Mouse (Mus musculus) left cerebral cortex, adult 18-20 months (tissue): ENCODE measurements around the gene Apbb2. TPM values are rescaled to one million over a fixed set of nuclear protein-coding genes. Genes with fewer than 3 reads are reported as not detected.
A peak's percentile ranks its signal among the peaks of the same experiment; 100 is the strongest.

ENCODE experiments used
- DNase-seq, 2 experiments: peaks; one replicate each; pipeline ENCODE4 v3.0.0; 2021 to 2022; ENCODE audit warnings: low spot score in 2 of 2, mixed read lengths in 1 of 2
- total RNA-seq, 2 experiments: library from RNA; stranded (reverse); gene quantifications; 2 replicates each; pipeline ENCODE4 v1.2.3; 2021

Apbb2 gene
- total RNA-seq, 2 experiments from 2014 or later: 58.6 to 65.9 TPM

DNA sequence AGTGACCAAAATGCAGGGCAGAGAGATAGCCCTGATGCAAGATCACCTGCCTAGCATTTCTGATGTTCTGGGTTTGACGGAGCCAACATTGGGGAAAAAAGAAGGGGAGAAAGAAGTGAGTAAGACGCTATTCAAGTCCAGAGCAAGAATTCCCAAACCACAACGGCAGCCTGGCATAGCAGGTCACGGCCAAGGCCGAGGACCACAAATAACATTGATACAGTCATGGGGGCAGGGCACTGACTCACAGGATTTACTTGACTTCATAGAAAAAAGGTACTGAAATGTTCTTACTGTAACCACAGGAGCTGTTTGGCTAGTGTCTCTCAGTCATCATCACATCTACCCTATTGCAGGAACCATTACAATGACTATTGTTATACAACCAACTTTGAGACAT lies 68.3 kb downstream of the Apbb2 start:
- DNase-seq: no peak

DNA sequence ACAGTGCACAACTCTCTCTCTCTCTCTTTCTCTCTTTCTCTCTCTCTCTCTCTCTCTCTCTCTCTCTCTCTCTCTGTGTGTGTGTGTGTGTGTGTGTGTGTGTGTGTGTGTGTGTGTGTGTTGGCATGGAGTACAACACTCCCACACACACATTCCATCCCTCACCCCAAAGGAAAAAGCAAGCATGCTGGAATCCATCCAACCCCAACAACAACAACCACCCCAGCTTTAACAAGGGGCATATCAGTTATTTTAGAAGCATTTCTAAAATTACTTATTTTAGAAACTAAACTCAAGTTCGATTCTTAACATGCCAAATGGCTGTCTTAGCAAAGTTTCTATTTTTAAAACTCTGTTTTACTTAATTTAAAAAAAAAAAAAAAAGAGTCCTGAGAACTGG lies 68.9 kb downstream of the Apbb2 start:
- no peak for DNase-seq

GRCm38 (mm10) chr5:66546969-66547511 lies 71.5 kb downstream of the Apbb2 start:
- DNase-seq: no peak

- DNase-seq: no peak
These were observed 72.9 kb downstream of the Apbb2 start for GRCm38 (mm10) chr5:66545573-66546141.

DNA sequence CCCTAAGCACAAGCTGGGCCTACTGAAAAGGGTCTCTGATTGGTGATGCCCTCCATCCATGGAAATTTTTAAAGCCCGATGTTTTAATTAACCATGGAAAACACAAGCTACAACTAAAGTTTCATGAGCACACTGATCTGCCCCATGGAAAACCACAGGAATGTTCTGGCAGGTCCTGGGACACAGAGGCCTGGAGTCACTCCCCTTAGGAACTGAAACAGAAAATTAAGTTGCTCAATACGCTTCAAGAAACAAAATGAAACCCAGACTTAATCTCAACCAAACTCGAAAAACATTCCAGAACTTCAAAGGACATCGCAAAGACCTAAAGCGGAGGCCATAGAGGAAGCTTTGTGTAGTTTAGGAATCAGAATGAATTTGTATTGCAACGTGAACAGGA lies 74.8 kb downstream of the Apbb2 start:
- no peak for DNase-seq

DNA sequence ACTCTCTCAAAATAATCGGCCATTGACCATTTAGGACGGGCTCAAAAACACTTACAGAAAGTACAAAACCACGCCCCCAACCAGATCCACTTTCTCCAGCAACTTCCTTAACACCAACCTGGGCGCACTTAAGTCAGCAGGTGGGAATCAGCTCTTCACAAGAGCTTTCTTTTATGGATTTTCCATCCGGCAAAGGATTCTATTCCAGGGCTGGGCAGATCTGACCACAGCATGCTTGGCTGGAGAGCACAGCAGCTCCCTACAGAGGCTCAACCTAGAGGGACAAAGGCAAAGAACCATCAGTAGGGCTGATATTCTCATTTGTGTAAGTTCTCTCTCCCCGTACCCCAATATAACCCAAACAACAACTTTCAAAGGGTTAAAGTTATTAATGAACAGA lies 75.2 kb downstream of the Apbb2 start:
- no peak for DNase-seq

DNA sequence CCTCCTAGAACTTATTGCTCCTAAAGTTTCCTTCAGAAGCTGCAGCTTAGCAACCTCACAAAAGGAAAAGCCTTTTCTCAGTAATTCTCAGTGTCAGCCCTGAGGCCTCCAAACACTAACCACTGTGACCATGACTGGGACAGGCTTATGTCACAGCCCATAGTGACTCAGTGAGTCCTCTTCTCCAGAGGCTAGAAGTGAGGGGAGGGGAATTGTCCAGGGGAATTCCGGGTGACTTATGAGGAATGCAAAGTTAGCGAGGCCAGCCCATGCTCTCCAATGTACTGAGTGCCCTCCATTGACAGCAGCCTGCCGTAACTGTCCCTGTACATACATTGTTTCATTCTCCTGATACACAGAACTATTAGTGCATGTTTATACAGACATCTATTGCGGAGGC lies 76.1 kb downstream of the Apbb2 start:
- DNase-seq: no peak

GRCm38 (mm10) chr5:66541385-66541784 lies 77.2 kb downstream of the Apbb2 start:
- DNase-seq: no peak

- no peak for DNase-seq
These were observed 78.3 kb downstream of the Apbb2 start for GRCm38 (mm10) chr5:66540246-66540645.

- no peak for DNase-seq
These were observed 80.8 kb downstream of the Apbb2 start for GRCm38 (mm10) chr5:66537811-66538210.

DNA sequence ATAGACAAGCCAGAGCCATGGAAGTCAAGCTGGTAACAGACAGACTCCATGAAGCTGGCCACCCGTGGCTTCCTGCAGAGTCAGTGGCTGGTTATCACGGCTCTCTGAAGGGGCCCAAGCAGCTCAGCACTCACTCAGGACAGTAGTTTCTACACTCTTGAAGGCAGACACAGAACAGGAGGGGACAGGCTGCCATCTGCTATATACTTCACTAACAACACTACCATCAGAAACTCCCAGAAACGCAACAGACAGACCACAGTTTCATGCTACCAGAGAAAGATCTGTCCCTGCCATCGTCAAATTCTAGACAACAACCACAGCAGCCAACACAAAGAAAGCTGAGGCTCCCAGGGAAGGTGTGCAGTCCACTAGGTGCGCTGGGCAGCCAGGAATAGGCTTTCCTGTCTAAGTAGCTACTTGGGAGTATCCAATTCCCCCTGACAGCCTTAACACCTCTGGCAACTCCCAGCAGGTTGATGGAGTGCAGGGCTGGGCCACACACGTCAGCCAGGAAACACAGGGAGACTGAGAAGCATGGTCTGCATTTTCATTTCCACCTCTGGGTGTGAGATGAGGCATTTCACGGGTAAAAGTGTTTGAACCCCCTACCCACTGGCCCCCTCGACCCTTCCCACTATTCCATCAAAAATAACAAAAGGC lies 81.8 kb downstream of the Apbb2 start:
- no peak for DNase-seq

- DNase-seq: no peak
These were observed 82.9 kb downstream of the Apbb2 start for GRCm38 (mm10) chr5:66535566-66536236.

DNA sequence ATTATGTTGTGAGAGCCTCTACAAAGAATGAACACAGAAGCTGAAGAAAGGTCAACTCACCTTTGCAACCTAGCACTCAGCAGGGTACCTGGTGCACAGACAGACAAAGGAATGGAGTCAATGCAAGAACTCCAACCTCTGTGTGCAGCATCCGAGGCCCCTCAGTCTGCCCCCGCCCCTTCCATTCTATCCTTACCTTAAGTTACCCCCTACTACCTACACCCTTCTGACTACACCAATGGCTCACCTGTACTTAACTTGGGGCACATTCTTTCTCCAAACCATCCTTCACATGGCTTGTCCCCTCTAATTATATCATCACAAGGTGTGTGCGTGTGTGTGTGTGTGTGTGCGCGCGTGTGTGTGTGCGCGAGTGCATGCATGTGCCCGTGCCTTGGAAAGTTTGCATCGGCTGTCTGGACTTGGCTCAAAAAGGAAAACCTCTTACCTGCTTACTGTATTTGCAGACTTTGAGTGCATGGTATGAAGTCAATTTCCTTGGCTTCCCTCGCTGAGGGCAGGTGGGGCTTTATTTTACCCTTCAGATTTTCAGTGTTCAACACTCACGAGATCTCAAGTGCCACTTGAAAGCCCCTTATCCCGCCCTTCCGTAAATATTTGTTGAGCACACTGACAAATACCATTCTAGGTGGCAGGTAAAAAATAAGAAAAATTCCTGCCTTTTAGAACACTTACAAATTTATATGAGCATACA lies 84.7 kb downstream of the Apbb2 start:
- no peak for DNase-seq

DNA sequence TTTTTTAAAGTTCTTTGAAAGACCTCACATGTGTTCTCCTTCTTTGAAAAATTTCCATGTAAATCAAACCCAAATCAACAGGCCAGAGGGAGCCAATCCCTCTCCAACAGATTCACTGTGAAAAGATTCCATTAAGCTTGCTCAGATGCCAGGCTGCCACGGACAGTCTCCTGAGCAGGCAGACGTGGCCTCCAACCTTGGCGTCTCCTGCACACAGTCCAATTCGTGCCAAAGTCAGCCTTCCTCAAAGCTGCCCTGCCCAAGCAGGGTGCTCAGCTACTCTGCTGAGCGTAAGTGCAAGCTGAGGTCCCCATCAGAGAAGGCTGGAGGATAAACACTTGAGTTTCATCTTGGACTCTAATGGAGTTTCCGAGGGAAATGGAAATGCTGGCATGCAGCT lies 85.8 kb downstream of the Apbb2 start:
- DNase-seq: no peak

DNA sequence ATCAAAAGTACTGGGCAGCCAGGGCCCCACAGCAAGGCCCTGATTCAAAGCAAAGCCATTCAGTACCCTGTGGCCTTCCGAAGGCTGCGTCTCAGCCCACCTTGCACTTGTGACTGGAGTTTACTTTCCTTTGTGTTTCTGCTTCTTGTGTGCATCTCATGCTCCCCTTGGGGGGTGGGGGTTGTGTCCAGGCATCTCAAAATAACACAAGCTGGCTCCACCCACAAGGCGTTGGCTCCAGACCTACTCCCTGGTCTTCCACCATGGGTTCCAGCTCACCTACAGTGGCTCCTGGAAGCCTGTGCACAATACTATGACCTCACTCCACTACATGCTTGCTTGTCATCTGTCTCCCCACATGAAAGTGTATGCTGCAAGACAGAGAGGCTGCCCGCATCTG lies 88.2 kb downstream of the Apbb2 start:
- DNase-seq: no peak

DNA sequence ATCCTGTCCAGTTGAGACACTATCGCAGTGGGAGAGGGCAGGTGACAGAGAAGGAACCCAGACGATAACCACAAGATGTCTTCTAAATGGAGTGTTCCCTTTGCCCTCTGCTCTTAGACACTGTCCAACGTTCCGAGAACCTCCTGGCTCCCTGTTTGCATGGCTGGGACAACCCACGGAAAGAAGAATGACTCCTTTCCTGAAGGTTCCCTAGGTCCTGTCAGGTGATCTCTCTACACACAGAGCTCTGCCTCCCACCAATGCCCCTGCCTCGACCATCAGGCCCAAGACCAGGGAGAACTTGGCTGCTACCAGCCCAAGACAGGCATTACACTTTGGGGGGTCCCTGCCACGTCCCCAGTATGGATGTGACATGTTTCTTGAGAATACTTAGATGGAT lies 89.0 kb downstream of the Apbb2 start:
- no peak for DNase-seq

- DNase-seq: no peak
These were observed 90.0 kb downstream of the Apbb2 start for GRCm38 (mm10) chr5:66528567-66528966.

DNA sequence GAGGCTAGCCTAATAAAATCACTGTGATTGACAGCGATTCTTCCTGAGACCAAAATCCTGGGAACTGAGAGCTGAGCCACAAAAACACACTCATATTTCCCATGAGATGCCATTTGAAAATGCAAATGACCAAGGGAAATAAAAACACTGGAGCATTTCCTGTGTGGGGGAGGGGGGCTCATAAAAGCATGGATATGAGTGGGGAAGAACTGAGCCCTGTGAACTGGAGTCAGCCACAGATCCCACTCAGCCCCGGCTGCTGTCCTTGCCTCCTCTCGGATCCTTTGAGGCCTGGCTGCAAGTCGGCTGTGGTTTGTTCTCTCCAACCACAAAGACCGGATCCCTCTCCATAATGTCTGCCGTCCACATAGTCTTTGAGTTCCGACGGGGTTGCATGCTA lies 91.5 kb downstream of the Apbb2 start:
- DNase-seq: no peak

GRCm38 (mm10) chr5:66525002-66525401 lies 93.6 kb downstream of the Apbb2 start:
- DNase-seq: no peak

GRCm38 (mm10) chr5:66523681-66524503 lies 94.7 kb downstream of the Apbb2 start:
- peak; percentile 26 to 34 for DNase-seq

- DNase-seq: no peak
These were observed 97.3 kb downstream of the Apbb2 start for GRCm38 (mm10) chr5:66521250-66521649.
